Mouse (Mus musculus) spleen, postnatal 10 days (tissue): ENCODE data around the gene Rapgef3.

Source experiments
- DNase-seq, 2 experiments: peaks; one replicate each; pipeline ENCODE4 v3.0.0; 2021 to 2022; ENCODE audit warnings: low spot score in 2 of 2

Gene Rapgef3

GRCm38 (mm10) chr15:97793386-97794153, 25.8 kb upstream of the Rapgef3 start:
- DNase-seq: no peak

DNA sequence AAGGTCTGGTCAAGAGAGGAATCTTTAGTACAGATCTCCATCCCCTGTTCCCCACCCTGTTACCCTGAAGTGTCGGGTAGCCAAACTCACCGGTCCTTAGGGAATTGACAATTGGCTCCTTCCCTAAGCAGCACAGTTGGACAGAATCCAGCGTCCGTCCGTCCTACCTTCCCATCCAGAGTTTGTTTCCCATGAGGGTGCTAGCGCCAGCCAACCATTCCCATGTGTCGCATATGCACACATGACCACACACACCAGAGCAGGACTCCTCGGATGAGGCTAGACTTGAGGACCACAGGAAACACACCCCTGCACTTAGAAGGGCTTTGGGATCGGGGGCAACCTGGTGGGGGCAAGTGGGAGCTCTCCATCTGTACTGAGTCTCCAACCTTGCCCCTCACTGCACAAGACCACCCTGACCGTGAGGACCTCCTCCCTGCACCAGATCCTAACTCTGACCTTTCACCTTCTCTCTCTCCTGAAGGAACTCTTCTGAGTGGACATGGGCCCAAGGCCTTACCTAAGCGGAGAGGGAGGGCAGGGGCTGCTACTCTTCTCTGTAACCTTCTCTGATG, 23.4 kb upstream of the Rapgef3 start:
- no peak for DNase-seq

- peak in 1 of 2 experiments; percentile 76 for DNase-seq
Measured at GRCm38 (mm10) chr15:97789761-97790505, 22.2 kb upstream of the Rapgef3 start.

- DNase-seq: no peak
Measured at GRCm38 (mm10) chr15:97788821-97789220, 21.0 kb upstream of the Rapgef3 start.

- DNase-seq: no peak
Measured at GRCm38 (mm10) chr15:97787799-97788667, 20.3 kb upstream of the Rapgef3 start.

- peak in 1 of 2 experiments; percentile 48 for DNase-seq
Measured at GRCm38 (mm10) chr15:97787148-97787798, 19.5 kb upstream of the Rapgef3 start.

- peak; percentile 51 to 67 for DNase-seq
Measured at GRCm38 (mm10) chr15:97786412-97787112, 18.8 kb upstream of the Rapgef3 start.

- peak; percentile 64 to 76 for DNase-seq
Measured at GRCm38 (mm10) chr15:97785731-97786411, 18.1 kb upstream of the Rapgef3 start.

DNA sequence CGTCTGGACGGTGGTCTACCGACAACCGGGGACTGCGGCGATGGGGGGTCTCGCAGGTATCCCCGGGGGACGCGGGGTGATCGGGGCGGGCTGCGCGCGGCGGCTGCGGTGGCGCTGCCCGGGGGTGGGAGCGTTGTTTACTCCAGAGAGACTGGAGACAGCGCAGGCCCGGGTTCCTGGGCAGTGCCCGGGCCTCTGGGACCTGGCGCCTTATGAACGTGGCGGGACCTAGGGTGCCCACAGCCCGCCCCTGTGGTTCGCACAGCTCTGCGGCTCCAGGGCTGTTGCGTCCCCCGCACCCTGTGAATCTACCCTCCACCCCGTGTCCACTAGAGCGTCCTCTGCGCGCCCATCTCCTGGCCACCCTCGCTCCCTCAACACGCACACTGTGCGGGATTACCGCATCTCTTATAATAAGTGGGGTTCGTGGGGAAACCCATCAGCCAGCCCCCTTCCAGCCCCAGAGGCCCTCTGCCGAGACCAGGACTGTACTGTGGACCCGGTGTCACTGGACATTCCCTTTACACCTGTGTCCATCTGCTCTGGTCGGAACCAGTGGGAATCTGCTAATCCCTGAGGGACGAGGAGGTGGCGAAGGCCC, 16.9 kb upstream of the Rapgef3 start:
- peak in 1 of 2 experiments; percentile 67 for DNase-seq

DNA sequence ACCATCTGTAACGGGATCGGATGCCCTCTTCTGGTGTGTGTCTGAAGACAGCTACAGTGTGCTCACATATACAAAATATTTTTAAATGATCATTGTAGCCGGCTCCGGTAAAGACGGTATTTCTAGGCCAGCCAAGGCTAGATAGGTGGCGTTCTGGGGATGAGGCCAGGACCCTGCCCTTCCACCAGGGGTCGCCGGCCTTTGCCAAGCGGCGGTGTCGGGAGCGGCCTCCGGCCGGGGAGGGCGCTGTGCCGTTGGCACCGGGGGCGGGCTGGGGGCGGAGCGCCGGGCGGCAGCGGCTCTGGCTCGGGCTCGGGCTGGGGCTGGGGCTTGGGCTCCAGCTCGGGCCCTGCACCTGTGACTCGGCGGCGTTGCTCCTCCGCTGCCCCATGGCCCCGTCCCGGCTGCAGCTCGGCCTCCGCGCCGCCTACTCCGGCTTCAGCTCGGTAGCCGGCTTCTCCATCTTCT, 16.4 kb upstream of the Rapgef3 start:
- peak; percentile 90 to 96 for DNase-seq

GRCm38 (mm10) chr15:97782749-97783105, 15.0 kb upstream of the Rapgef3 start:
- DNase-seq: peak; percentile 78 to 92

GRCm38 (mm10) chr15:97781961-97782748, 14.4 kb upstream of the Rapgef3 start:
- DNase-seq: no peak

DNA sequence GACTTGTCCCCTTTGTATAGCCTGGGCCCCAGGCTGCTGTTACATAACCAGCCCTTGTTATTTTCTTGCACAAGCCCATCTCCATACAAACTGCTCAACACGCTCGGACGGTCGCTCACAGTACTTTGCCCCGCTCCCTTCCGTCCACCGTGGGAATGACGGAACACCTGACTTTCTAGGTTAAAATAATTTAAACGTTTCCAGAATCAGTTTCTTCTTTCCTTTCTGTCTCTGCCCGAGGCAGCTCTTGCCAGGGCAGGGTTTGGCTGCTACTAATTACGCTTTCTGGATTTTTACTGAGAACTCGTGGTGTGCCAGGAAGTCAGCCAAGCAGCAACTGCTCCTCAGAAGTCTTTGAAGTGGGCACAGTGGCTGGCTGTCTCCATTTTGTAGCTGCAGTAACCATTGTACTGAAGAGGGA, 12.8 kb upstream of the Rapgef3 start:
- DNase-seq: no peak

DNA sequence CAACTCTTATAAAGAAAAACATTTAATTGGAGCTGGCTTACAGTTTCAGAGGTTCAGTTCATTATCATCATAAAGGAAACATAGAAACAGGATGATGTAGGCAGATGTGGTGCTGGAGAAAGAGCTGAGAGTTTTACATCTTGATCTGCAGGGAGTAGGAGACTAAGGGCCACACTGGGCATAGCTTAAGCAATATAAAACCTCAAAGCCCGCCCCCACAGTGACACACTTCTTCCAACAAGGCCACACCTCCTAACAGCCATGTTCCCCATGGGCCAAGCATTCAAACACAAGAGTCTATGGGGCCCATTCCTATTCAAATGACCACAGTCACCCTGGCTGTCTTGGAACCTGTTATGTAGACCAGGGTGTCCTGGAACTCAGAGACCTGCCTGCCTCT, 11.8 kb upstream of the Rapgef3 start:
- no peak for DNase-seq

- no peak for DNase-seq
Measured at GRCm38 (mm10) chr15:97778311-97779098, 10.7 kb upstream of the Rapgef3 start, which contains the start of gene Slc48a1. Gene Slc48a1 (plus strand): TSS chr15:97778520.

DNA sequence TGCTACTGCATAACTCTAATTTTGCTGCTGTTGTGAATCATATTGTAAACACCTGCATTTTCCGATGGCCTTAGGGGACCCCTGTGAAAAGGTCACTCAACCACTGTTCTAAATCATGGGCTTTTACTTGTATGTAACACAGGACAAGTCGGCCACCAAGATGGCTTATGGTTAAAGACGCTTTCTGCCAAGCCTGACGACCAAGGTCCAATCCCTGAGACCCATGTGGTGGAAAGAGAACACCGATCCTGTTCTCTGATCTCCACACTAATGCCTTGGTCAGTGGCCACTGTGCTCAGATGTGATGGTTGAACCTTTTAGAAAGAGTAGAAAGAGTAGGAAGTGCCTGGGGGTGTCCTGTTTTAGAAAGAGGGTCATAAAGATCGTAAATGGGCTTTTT, 9.1 kb upstream of the Rapgef3 start:
- DNase-seq: no peak

- peak; percentile 60 to 84 for DNase-seq
Measured at GRCm38 (mm10) chr15:97776514-97776913, 8.7 kb upstream of the Rapgef3 start.

DNA sequence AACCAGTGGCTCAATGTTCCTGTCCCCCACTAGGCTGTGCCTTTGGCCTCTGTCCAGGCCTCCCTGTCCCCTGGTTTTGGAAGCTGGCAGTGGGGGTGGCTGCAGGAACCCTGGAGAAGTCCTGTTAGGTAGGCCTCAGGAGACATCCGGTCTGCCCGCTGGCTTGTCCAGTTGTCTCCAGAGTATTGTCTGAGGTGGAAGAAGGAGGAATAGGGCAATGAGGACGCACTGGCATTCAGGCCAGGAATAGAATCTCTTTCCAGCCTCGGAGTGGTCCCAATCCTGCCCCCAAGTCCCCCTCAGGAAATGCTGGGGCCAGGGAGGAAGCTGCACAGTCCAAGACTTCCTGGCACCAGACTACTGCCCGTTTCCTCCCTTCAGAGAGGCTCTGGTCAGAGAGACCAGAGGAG, 6.2 kb upstream of the Rapgef3 start:
- no peak for DNase-seq
